Mouse (Mus musculus) lung, postnatal 10 days (tissue): ENCODE measurements around the gene App.

Experiments
- DNase-seq: peaks from one replicate; pipeline ENCODE4 v3.0.0; 2021

App gene

GRCm38 (mm10) chr16:84966983-84967382, 206.6 kb downstream of the App start:
- no peak for DNase-seq

GRCm38 (mm10) chr16:84966096-84966495, 207.5 kb downstream of the App start:
- no peak for DNase-seq

- no peak for DNase-seq
Measured at GRCm38 (mm10) chr16:84963960-84964359, 209.6 kb downstream of the App start.

GRCm38 (mm10) chr16:84963527-84963926, 210.0 kb downstream of the App start:
- DNase-seq, result no peak

GRCm38 (mm10) chr16:84957253-84957652, 216.3 kb downstream of the App start:
- no peak for DNase-seq

GRCm38 (mm10) chr16:84956690-84957089, 216.9 kb downstream of the App start:
- DNase-seq, result no peak

- no peak for DNase-seq
Measured at GRCm38 (mm10) chr16:84955840-84956239, 217.7 kb downstream of the App start.

GRCm38 (mm10) chr16:84955204-84955839, 218.2 kb downstream of the App start:
- DNase-seq, result peak; percentile 92

GRCm38 (mm10) chr16:84931024-84931423, 242.5 kb downstream of the App start:
- DNase-seq, result no peak

GRCm38 (mm10) chr16:84927827-84928226, 245.7 kb downstream of the App start:
- no peak for DNase-seq

- DNase-seq, result no peak
Measured at GRCm38 (mm10) chr16:84919649-84920308, 253.8 kb downstream of the App start.

- DNase-seq, result no peak
Measured at GRCm38 (mm10) chr16:84919087-84919486, 254.5 kb downstream of the App start.

- DNase-seq, result no peak
Measured at GRCm38 (mm10) chr16:84916772-84917171, 256.8 kb downstream of the App start.

GRCm38 (mm10) chr16:84911477-84912165, 261.9 kb downstream of the App start:
- no peak for DNase-seq

- no peak for DNase-seq
Measured at GRCm38 (mm10) chr16:84902995-84903394, 270.6 kb downstream of the App start.
